Mouse (Mus musculus) liver, embryonic 14.5 days (tissue): Measurements from ENCODE around the gene Luc7l.

Experiments
- CTCF ChIP-seq: IDR thresholded peaks from 2 replicates; pipeline ENCODE4 v1.5.1; 2016; ENCODE audit warnings: antibody characterized with exemption, low read depth, control low read depth
- EP300 ChIP-seq: IDR thresholded peaks from 2 replicates; pipeline ENCODE4 v1.6.1; 2016; ENCODE audit warnings: antibody characterized with exemption, low read depth

GRCm38 (mm10) chr17:26272586-26272985 lies 19.9 kb downstream of the Luc7l start:
- no peak for TF ChIP-seq CTCF
- TF ChIP-seq EP300 = no peak
